20 mouse cellular contexts compared by ENCODE assay signal in genomic region chr5:29137481-29137880, GRCm38 (mm10). TPM values are rescaled to one million over a fixed set of nuclear protein-coding genes. Genes with fewer than 3 reads are reported as not detected.
DNase-seq lines count a peak whose midpoint lies in the region.
"Had no signal": no experiment of that assay in that cellular context is flagged by ENCODE, and none has a peak within 500 bp of the region (broad histone marks: within the 10 kb centered on the region; RNA-seq: fewer than 3 reads in every experiment).

No protein-coding gene starts in this region.

- peak; percentile 64 to 78 for DNase-seq in adrenal gland, adult (ENCODE audit: inconsistent age in 2 of 2, low spot score in 1 of 2)
- no peak for DNase-seq in adrenal gland, postnatal 4 days (ENCODE audit: low spot score in 2 of 2)
- DNase-seq in adrenal gland, adult 8-10 months, result peak; percentile 41
- peak; percentile 41 for DNase-seq in adrenal gland, postnatal 25 days
- DNase-seq in gastrocnemius, postnatal 4 days (ENCODE audit: low spot score in 2 of 2), result no peak
- DNase-seq in kidney, adult 18-20 months, result no peak
- DNase-seq in cerebellum, adult 8-10 months, result no peak
- DNase-seq in thymus, postnatal 10 days (ENCODE audit: low spot score in 2 of 2), result no peak
- DNase-seq: cerebellum, adult 11-12 months; cerebellum, adult 9-10 months; cerebellum, postnatal 14 days; forebrain, postnatal 0 days; gastrocnemius, adult 2 months; gastrocnemius, postnatal 14 days; heart, adult 18-20 months; heart, postnatal 14 days; heart, postnatal 4 days; kidney, adult 11 months; kidney, adult 9 months had no signal

RNA-seq across cellular contexts. Expression of gene Rnf32, which starts 58.3 kb away (rescaled TPM):
- 1 to 10 TPM; 3.4 to 4.8 TPM for total RNA-seq in adrenal gland, postnatal 4 days (2021)
- total RNA-seq in adrenal gland, adult 8-10 months (2022), result 10 to 100 TPM in 2 of 4 experiments, 1 to 10 TPM in 2; 4.2 to 13.5 (median 9.5) TPM
- 5.1 and 5.5 TPM in 2 replicates for total RNA-seq in adrenal gland, postnatal 25 days (2021)
- total RNA-seq in gastrocnemius, postnatal 4 days (2021), result under 1 TPM; 0.42 to 0.60 TPM
- total RNA-seq: MEL had no signal

Comparison
In these comparisons a context has a peak if more than half of its experiments do, and no peak if none do; other contexts are left out.
1. DNase-seq: peak in adrenal gland, adult (2 of 2), adrenal gland, adult 8-10 months (single experiment) and adrenal gland, postnatal 25 days (single experiment); none in adrenal gland, postnatal 4 days (0 of 2), gastrocnemius, postnatal 4 days (0 of 2), kidney, adult 18-20 months (single experiment), cerebellum, adult 8-10 months (single experiment) and thymus, postnatal 10 days (0 of 2).